Mouse (Mus musculus): ENCODE measurements at regions not wholly inside any gene's neighbourhood (a gene's known extent, or its start where the extent isn't known, plus 50 kb on each side); places are given as distances from the start of the nearest gene placed in this dataset.

DNA sequence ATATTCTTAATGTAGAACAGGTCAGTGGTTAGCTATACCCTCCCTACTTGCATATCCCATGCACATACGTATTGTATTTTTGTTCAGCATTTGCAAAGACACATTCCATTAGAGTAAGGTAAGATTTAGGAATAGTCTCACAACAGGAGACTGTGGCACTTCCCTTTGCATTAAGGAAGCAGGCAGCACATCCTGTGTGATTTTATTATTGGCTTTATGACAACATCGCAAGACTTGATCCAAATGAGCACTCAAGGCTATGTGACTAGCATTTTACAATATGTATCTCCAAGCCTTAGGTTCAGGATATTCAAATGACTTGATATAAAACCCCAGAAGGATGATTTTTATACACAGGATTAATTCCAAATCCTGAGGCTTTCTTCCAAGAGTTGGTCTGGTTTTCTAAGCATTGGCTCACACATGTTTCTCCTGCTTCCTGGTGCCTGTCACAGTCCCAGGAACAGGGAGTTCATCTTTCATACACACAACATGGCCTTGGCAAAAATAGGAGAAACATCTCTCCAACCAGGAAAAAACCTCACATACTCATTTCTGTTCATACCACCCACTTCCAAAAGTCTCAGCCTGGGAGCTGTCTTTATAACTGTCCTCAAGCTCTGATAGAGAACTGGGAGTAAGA lies 159.1 kb upstream of the Meox2 start:
- no peaks in the 10 kb centered on the region for H3K27me3 ChIP-seq (ENCODE audit: control insufficient read depth, insufficient read depth, low read depth, low read length)
- H3K27ac ChIP-seq (ENCODE audit: low read length): no peak overlapping the region
- H3K36me3 ChIP-seq (ENCODE audit: control insufficient read depth, insufficient read depth, low read length): no peaks in the 10 kb centered on the region
- H3K9me3 ChIP-seq (replicated peaks; ENCODE audit: control insufficient read depth, low read length, poor library complexity, severe bottlenecking): no peaks in the 10 kb centered on the region
- H3K4me2 ChIP-seq (ENCODE audit: low read length): no peak overlapping the region
- H3K9ac ChIP-seq (ENCODE audit: low read depth, low read length): no peak overlapping the region
- H3K4me1 ChIP-seq (ENCODE audit: control insufficient read depth, insufficient read depth, low read length): no peaks in the 10 kb centered on the region
- no peak overlapping the region for H3K4me3 ChIP-seq (ENCODE audit: low read depth, low read length)
- 87% methylated on average over 2 of the region's 2 CpGs for WGBS
- no peak for ATAC-seq

DNA sequence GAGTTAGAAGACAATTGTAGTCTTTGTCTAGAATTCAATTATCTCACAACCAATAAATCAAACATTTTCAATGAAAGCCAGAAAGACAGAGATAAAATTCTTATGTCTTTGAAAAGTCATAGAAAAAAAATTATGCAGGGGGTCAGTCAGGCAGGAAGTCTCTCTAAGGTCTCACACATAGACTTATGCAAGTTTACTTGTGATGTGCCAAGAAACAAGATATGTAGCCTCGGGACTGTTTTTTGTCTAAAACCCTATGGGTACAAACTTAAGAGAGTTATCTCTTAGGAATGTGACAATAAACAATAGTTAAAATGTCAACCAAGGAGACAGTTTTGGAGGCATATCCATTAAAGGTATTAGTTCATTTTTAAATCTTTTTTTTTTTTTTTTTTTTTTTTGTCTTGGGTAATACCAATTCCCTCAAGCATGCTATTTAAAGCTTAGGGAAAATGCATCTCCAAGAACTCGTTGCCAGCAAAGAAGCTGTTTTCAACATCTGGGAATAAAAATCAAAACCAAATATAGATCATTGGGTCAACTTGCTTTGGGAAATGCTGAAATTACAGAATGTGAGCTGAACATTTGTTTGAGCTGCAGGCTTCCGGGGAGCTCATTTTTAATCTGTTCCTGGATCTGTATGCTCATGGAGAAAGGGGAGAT lies 133.8 kb upstream of the Meox2 start:
- H3K27ac ChIP-seq (ENCODE audit: low read length): no peak overlapping the region
- H3K27me3 ChIP-seq (ENCODE audit: control insufficient read depth, insufficient read depth, low read depth, low read length): no peaks in the 10 kb centered on the region
- no peak overlapping the region for H3K4me3 ChIP-seq (ENCODE audit: low read depth, low read length)
- H3K4me2 ChIP-seq (ENCODE audit: low read length): no peak overlapping the region
- no peaks in the 10 kb centered on the region for H3K36me3 ChIP-seq (ENCODE audit: control insufficient read depth, insufficient read depth, low read length)
- no peaks in the 10 kb centered on the region for H3K9me3 ChIP-seq (replicated peaks; ENCODE audit: control insufficient read depth, low read length, poor library complexity, severe bottlenecking)
- H3K4me1 ChIP-seq (ENCODE audit: control insufficient read depth, insufficient read depth, low read length): no peaks in the 10 kb centered on the region
- no peak overlapping the region for H3K9ac ChIP-seq (ENCODE audit: low read depth, low read length)
- 76% methylated on average over 3 of the region's 3 CpGs for WGBS
- no peak for ATAC-seq

DNA sequence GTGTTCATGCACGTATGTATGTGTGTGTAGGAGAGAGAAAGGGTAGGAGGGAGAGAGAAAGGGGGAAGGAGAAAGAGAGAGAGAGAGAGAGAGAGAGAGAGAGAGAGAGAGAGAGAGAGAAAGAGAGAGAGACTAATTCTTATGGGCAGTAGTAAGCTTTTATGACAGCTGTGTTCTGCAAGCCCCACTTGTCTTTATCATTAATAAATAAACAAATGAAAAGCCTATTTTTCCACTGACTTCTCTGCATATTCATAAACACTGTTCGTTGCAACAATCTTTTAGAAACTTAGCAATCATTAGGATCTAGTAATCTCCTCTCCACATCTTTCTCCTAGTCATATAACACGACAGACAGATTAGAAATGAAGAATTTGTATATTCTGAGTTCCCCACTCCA lies 131.2 kb upstream of the Meox2 start:
- WGBS: 77% methylated on average over 3 of the region's 3 CpGs
- no peaks in the 10 kb centered on the region for H3K36me3 ChIP-seq (ENCODE audit: control insufficient read depth, insufficient read depth, low read length)

DNA sequence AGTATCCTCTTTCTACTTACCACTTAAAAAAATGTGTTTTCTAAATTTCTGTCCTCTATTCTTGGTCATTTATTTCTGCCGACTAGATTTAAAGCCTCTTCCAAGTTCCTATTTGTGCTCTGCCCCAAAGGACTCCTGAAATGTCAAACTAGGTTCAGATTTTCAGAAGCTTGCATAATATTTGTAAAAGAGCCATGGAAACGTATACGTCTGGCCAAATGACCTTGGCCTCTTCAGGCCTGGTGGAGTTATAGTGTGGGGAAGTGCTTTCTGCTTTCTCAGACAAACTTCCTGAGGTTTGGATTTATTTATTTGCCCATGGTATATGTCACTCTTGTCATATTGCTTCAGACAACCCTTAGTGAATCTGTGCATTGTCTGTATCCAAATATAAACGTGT lies 117.2 kb upstream of the Meox2 start:
- Histone ChIP-seq H3K27me3 (ENCODE audit: control insufficient read depth, insufficient read depth, low read depth, low read length) (no peaks in the 10 kb centered on the region), H3K9ac (ENCODE audit: low read depth, low read length) (no peak overlapping the region), H3K4me2 (ENCODE audit: low read length) (no peak overlapping the region), H3K9me3 (replicated peaks; ENCODE audit: control insufficient read depth, low read length, poor library complexity, severe bottlenecking) (no peaks in the 10 kb centered on the region), H3K4me3 (ENCODE audit: low read depth, low read length) (no peak overlapping the region), H3K36me3 (ENCODE audit: control insufficient read depth, insufficient read depth, low read length) (no peaks in the 10 kb centered on the region), H3K27ac (ENCODE audit: low read length) (no peak overlapping the region), H3K4me1 (ENCODE audit: control insufficient read depth, insufficient read depth, low read length) (no peaks in the 10 kb centered on the region)
- WGBS: 72% methylated on average over 4 of the region's 4 CpGs
- no peak for ATAC-seq

More for the DNA sequence above, 131.2 kb upstream of the Meox2 start:
- Histone ChIP-seq H3K4me1 (ENCODE audit: control insufficient read depth, insufficient read depth, low read length) (no peaks in the 10 kb centered on the region), H3K27ac (ENCODE audit: low read length) (no peak overlapping the region), H3K27me3 (ENCODE audit: control insufficient read depth, insufficient read depth, low read depth, low read length) (no peaks in the 10 kb centered on the region), H3K9me3 (replicated peaks; ENCODE audit: control insufficient read depth, low read length, poor library complexity, severe bottlenecking) (no peaks in the 10 kb centered on the region), H3K9ac (ENCODE audit: low read depth, low read length) (no peak overlapping the region), H3K4me3 (ENCODE audit: low read depth, low read length) (no peak overlapping the region), H3K4me2 (ENCODE audit: low read length) (no peak overlapping the region)
- ATAC-seq: no peak

DNA sequence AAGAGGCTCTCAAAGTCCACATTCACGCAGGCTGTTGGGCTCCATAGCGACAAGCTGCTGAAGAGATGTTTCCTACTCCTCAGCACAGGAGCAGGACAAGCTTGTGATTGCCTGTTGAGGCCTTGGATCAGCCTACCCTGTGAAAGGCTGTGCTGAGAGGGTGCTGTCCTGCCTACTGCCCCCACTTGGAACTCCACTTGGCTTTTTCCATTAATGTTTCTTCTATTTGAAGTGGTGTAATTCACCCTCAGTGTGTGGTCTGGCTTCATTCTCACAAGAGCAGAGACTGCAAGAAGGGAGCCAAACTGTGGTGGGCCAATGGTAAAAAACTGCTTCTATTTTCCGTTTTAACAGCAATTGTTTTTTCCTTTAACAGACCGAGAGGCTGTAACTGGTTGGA lies 116.4 kb upstream of the Meox2 start:
- WGBS: 79% methylated on average over 4 of the region's 4 CpGs
- Histone ChIP-seq H3K36me3 (ENCODE audit: control insufficient read depth, insufficient read depth, low read length) (no peaks in the 10 kb centered on the region), H3K4me1 (ENCODE audit: control insufficient read depth, insufficient read depth, low read length) (no peaks in the 10 kb centered on the region), H3K4me3 (ENCODE audit: low read depth, low read length) (no peak overlapping the region), H3K27me3 (ENCODE audit: control insufficient read depth, insufficient read depth, low read depth, low read length) (no peaks in the 10 kb centered on the region), H3K27ac (ENCODE audit: low read length) (no peak overlapping the region), H3K4me2 (ENCODE audit: low read length) (no peak overlapping the region), H3K9me3 (replicated peaks; ENCODE audit: control insufficient read depth, low read length, poor library complexity, severe bottlenecking) (no peaks in the 10 kb centered on the region), H3K9ac (ENCODE audit: low read depth, low read length) (no peak overlapping the region)
- ATAC-seq: no peak

DNA sequence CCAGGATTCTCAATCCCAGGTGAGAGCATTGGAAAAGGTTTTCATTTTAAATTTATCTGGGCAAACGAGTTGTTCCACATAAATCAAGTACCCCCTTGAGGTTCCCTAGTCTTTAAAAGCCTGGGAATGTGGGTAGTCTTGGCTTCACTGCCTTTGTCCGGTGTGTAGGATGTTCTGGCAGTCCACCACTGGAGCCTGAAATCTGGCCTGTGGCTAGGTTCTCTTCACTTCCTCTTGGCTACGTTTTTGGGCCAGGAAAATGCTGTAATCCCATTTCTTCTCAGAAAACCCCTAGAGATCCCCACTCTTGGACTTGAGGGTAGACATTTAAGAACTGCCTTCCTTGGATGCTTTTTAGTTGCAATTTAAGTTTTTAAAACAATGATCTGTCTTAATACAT lies 106.9 kb upstream of the Meox2 start:
- no peaks in the 10 kb centered on the region for H3K36me3 ChIP-seq (ENCODE audit: control insufficient read depth, insufficient read depth, low read length)
- WGBS: 75% methylated on average over 3 of the region's 3 CpGs
- H3K27ac ChIP-seq (ENCODE audit: low read length): no peak overlapping the region
- no peak for ATAC-seq
- no peaks in the 10 kb centered on the region for H3K9me3 ChIP-seq (replicated peaks; ENCODE audit: control insufficient read depth, low read length, poor library complexity, severe bottlenecking)
- H3K27me3 ChIP-seq (ENCODE audit: control insufficient read depth, insufficient read depth, low read depth, low read length): no peaks in the 10 kb centered on the region
- H3K9ac ChIP-seq (ENCODE audit: low read depth, low read length): no peak overlapping the region
- no peak overlapping the region for H3K4me2 ChIP-seq (ENCODE audit: low read length)
- H3K4me3 ChIP-seq (ENCODE audit: low read depth, low read length): no peak overlapping the region
- no peaks in the 10 kb centered on the region for H3K4me1 ChIP-seq (ENCODE audit: control insufficient read depth, insufficient read depth, low read length)

DNA sequence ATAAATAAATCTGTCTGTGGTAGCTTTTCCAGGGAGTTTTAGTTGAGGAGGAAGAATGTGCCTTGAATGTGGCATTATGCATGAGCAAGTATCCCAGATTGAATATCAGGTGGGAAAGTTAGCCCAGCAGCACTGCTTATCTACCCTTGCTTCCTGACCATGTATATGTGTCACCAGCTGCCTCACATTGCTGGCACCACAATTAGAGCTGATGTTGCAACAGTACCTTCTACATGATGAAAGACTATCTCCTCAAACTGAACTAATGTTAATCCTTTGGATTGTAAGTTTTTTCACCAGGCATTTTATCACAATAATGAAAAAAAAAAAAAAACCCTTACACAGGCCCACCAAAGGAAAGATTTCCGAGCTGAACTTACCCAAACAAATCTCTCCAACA lies 103.1 kb upstream of the Meox2 start:
- H3K36me3 ChIP-seq (ENCODE audit: control insufficient read depth, insufficient read depth, low read length): no peaks in the 10 kb centered on the region
- H3K27ac ChIP-seq (ENCODE audit: low read length): no peak overlapping the region
- 75% methylated on average over 1 of the region's 1 CpGs for WGBS
- H3K4me3 ChIP-seq (ENCODE audit: low read depth, low read length): no peak overlapping the region
- no peaks in the 10 kb centered on the region for H3K4me1 ChIP-seq (ENCODE audit: control insufficient read depth, insufficient read depth, low read length)
- H3K4me2 ChIP-seq (ENCODE audit: low read length): no peak overlapping the region
- no peak overlapping the region for H3K9ac ChIP-seq (ENCODE audit: low read depth, low read length)
- ATAC-seq: no peak
- H3K27me3 ChIP-seq (ENCODE audit: control insufficient read depth, insufficient read depth, low read depth, low read length): no peaks in the 10 kb centered on the region
- no peaks in the 10 kb centered on the region for H3K9me3 ChIP-seq (replicated peaks; ENCODE audit: control insufficient read depth, low read length, poor library complexity, severe bottlenecking)

DNA sequence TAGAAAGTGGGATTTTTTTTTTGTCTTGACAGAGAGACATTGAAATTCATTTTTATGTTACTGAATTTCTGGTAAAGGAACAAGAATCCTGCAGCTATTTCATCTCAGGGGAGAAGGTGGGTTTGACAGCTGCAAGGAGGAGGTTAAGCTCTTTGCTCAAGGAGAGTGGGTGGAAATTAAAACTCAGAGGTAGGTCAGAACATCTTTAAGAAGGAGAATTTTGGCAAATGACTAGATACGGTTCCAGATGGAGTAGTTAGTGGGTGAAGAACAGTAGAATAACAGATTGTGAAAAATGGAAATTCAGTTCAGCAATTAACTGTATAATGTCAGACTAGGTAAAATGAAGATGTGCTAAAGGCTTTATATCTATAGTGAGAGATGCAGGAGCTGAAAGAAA lies 98.0 kb upstream of the Meox2 start:
- Histone ChIP-seq H3K27me3 (ENCODE audit: control insufficient read depth, insufficient read depth, low read depth, low read length) (no peaks in the 10 kb centered on the region), H3K4me1 (ENCODE audit: control insufficient read depth, insufficient read depth, low read length) (no peaks in the 10 kb centered on the region), H3K36me3 (ENCODE audit: control insufficient read depth, insufficient read depth, low read length) (no peaks in the 10 kb centered on the region), H3K9ac (ENCODE audit: low read depth, low read length) (no peak overlapping the region), H3K9me3 (replicated peaks; ENCODE audit: control insufficient read depth, low read length, poor library complexity, severe bottlenecking) (no peaks in the 10 kb centered on the region), H3K27ac (ENCODE audit: low read length) (no peak overlapping the region), H3K4me2 (ENCODE audit: low read length) (no peak overlapping the region), H3K4me3 (ENCODE audit: low read depth, low read length) (no peak overlapping the region)
- 84% methylated on average over 1 of the region's 1 CpGs for WGBS
- ATAC-seq: no peak

DNA sequence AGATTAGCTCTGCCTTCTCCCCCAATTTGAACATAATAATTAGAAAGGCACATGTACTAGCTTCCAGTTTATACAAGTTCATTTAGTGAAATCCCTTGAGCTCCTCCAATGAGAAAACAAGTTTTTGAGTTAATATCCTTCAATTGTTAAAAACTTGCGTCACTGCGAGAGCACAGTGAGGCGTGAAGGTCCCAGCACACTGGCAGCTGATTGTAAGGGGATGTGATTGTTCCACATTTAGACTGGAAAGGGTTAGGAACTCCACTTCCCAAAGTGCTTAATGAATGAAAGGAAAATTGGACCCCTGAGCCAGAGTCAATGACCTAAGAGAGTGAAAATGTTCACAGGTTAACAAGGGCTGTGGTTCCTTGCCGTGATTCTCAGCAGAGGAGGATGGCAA lies 93.9 kb upstream of the Meox2 start:
- Histone ChIP-seq H3K4me2 (ENCODE audit: low read length) (no peak overlapping the region), H3K4me3 (ENCODE audit: low read depth, low read length) (no peak overlapping the region), H3K9ac (ENCODE audit: low read depth, low read length) (no peak overlapping the region), H3K4me1 (ENCODE audit: control insufficient read depth, insufficient read depth, low read length) (peaks cover 3% of the 10 kb centered on the region; the same call in 1 of the 2 replicates), H3K36me3 (ENCODE audit: control insufficient read depth, insufficient read depth, low read length) (no peaks in the 10 kb centered on the region), H3K9me3 (replicated peaks; ENCODE audit: control insufficient read depth, low read length, poor library complexity, severe bottlenecking) (no peaks in the 10 kb centered on the region), H3K27me3 (ENCODE audit: control insufficient read depth, insufficient read depth, low read depth, low read length) (no peaks in the 10 kb centered on the region), H3K27ac (ENCODE audit: low read length) (no peak overlapping the region)
- ATAC-seq: no peak
- WGBS: 48% methylated on average over 4 of the region's 4 CpGs
